Mouse (Mus musculus): ENCODE measurements around the gene Gsg1l.

DNA sequence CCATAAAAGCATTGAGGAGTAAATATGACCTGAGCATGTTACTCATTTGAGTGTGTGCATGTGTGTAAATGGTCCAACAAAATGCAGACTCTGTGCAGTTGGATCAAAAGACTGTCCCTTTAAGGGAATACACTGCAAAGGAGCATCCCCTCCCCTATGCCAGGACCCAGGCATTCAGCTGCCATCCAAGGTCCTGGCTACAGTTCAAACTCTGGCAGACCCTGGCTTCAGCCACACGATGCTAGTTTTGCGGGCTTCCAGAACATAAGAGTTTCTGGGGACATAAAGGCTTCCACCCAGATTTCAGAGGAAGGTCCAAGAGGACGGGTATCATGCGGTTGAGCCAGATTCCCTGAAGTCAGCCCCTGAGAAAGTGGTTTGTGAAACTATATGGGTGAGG is 133.2 kb downstream of the Gsg1l start:
- TF ChIP-seq GATA1 (IDR thresholded peaks at IDR 0.05; ENCODE audit: low read length) (no peak), TAL1 (IDR thresholded peaks at IDR 0.05; ENCODE audit: low read length) (no peak)

Data from erythroblast, embryonic 14.5 days (primary cell).